Mouse (Mus musculus): Measurements from ENCODE around the gene Atraid. TPM values are rescaled to one million over a fixed set of nuclear protein-coding genes. Genes with fewer than 3 reads are reported as not detected.

The Atraid gene
- total and polyA plus RNA-seq, 3 experiments, result 58.0 to 88.7 (median 60.1) TPM

GRCm38 (mm10) chr5:31087131-31087530 lies 39.0 kb downstream of the Atraid start:
- Histone ChIP-seq H3K27me3 (replicated peaks) (peaks cover 61% of the 10 kb centered on the region), H3K36me3 (replicated peaks in 1 of 2; ENCODE audit: control insufficient read depth in 1 of 2, insufficient read depth in 1 of 2, low read length in 1 of 2) (no peaks in the 10 kb centered on the region), H3K4me2 (ENCODE audit: insufficient read depth, low read depth, poor library complexity, severe bottlenecking) (no peak overlapping the region), H3K27ac (ENCODE audit: insufficient read depth, low read depth) (no peak overlapping the region), H3K9me3 (replicated peaks; ENCODE audit: low read length) (no peaks in the 10 kb centered on the region), H3K79me2 (replicated peaks; ENCODE audit: control insufficient read depth, extremely low read depth, insufficient read depth, poor library complexity, severe bottlenecking) (no peaks in the 10 kb centered on the region), H3K4me3 (replicated peaks in 1 of 3; ENCODE audit: low read depth in 2 of 3, low read length in 2 of 3, poor library complexity in 1 of 3) (no peak overlapping the region), H3K9ac (ENCODE audit: insufficient read depth, low read depth) (no peak overlapping the region), H3K4me1 (ENCODE audit: control insufficient read depth in 1 of 2, insufficient read depth in 2 of 2) (peaks cover 13 to 34% of the 10 kb centered on the region in 2 experiments)
- dilution Hi-C loops (cut with MboI; ENCODE audit: extremely low pct_ligation_motif_present, extremely low pct_unique_long_range_greater_than_20kb, low sequenced_read_pairs), result no loop called here
- in situ Hi-C loops (cut with MboI; ENCODE audit: low pct_ligation_motif_present, low pct_unique_long_range_greater_than_20kb, low sequenced_read_pairs), result loop anchor here (5.0 kb wide), 1 partner anchor 45 kb away; no protein-coding TSS in a partner anchor
- TF ChIP-seq POLR2AphosphoS2 (IDR thresholded peaks at IDR 0.05; ENCODE audit: low read depth, low read length) (no peak), NELFE (IDR thresholded peaks at IDR 0.05; ENCODE audit: low read depth, low read length) (no peak), BHLHE40 (IDR thresholded peaks at IDR 0.05; ENCODE audit: low read depth, low read length) (no peak), ZC3H11A (IDR thresholded peaks at IDR 0.05; ENCODE audit: low read depth, low read length) (no peak), IRF4 (IDR thresholded peaks at IDR 0.05; ENCODE audit: low read depth, low read length) (no peak), CTCF (conservative IDR thresholded peaks at IDR 0.05 in 1 of 2, IDR thresholded peaks at IDR 0.05 in 1 of 2; ENCODE audit: low read depth in 2 of 2, low read length in 2 of 2) (no peak), MAZ (IDR thresholded peaks at IDR 0.05; ENCODE audit: low read depth, low read length) (no peak), SIN3A (IDR thresholded peaks at IDR 0.05; ENCODE audit: low read length) (no peak), ZNF384 (IDR thresholded peaks at IDR 0.05; ENCODE audit: low read depth, low read length) (no peak)
- no peak for DNase-seq (ENCODE audit: extremely low read depth)

- Histone ChIP-seq H3K9ac (ENCODE audit: insufficient read depth, low read depth) (no peak overlapping the region), H3K4me2 (ENCODE audit: insufficient read depth, low read depth, poor library complexity, severe bottlenecking) (no peak overlapping the region), H3K79me2 (replicated peaks; ENCODE audit: control insufficient read depth, extremely low read depth, insufficient read depth, poor library complexity, severe bottlenecking) (no peaks in the 10 kb centered on the region), H3K36me3 (replicated peaks in 1 of 2; ENCODE audit: control insufficient read depth in 1 of 2, insufficient read depth in 1 of 2, low read length in 1 of 2) (no peaks in the 10 kb centered on the region), H3K9me3 (replicated peaks; ENCODE audit: low read length) (peaks cover 10% of the 10 kb centered on the region), H3K4me3 (replicated peaks in 1 of 3; ENCODE audit: low read depth in 2 of 3, low read length in 2 of 3, poor library complexity in 1 of 3) (no peak overlapping the region), H3K4me1 (ENCODE audit: control insufficient read depth in 1 of 2, insufficient read depth in 2 of 2) (peaks cover 7 to 22% of the 10 kb centered on the region in 2 experiments), H3K27me3 (replicated peaks) (peaks cover 93% of the 10 kb centered on the region), H3K27ac (ENCODE audit: insufficient read depth, low read depth) (no peak overlapping the region)
- in situ Hi-C loops (cut with MboI; ENCODE audit: low pct_ligation_motif_present, low pct_unique_long_range_greater_than_20kb, low sequenced_read_pairs) (no loop called here), dilution Hi-C loops (cut with MboI; ENCODE audit: extremely low pct_ligation_motif_present, extremely low pct_unique_long_range_greater_than_20kb, low sequenced_read_pairs) (no loop called here)
- TF ChIP-seq JUND (conservative IDR thresholded peaks at IDR 0.05; ENCODE audit: low read depth, low read length) (no peak), ZNF384 (IDR thresholded peaks at IDR 0.05; ENCODE audit: low read depth, low read length) (no peak), CHD1 (IDR thresholded peaks at IDR 0.05; ENCODE audit: low read depth, low read length) (no peak), E2F4 (IDR thresholded peaks at IDR 0.05; ENCODE audit: insufficient replicate concordance, low read depth, low read length) (no peak), HCFC1 (IDR thresholded peaks at IDR 0.05; ENCODE audit: low read depth, low read length) (no peak), KAT2A (IDR thresholded peaks at IDR 0.05; ENCODE audit: insufficient replicate concordance, low read length) (no peak), EP300 (IDR thresholded peaks at IDR 0.05; ENCODE audit: low read length) (no peak), ETS1 (conservative IDR thresholded peaks at IDR 0.05; ENCODE audit: low read depth, low read length) (no peak), POLR2AphosphoS2 (IDR thresholded peaks at IDR 0.05; ENCODE audit: low read depth, low read length) (no peak), BHLHE40 (IDR thresholded peaks at IDR 0.05; ENCODE audit: low read depth, low read length) (no peak)
- no peak for DNase-seq (ENCODE audit: extremely low read depth)
Measured at GRCm38 (mm10) chr5:31092231-31092975, 44.3 kb downstream of the Atraid start.
